Mouse (Mus musculus) 3134 (cell line): ENCODE measurements around the gene Tns3.

Experiments
- DNase-seq: peaks from one replicate; pipeline ENCODE4 v3.0.0-alpha.2; 2011; ENCODE audit warnings: low spot score; ENCODE audit not compliant: insufficient read length; ENCODE audit errors: extremely low read depth

Tns3 gene

DNA sequence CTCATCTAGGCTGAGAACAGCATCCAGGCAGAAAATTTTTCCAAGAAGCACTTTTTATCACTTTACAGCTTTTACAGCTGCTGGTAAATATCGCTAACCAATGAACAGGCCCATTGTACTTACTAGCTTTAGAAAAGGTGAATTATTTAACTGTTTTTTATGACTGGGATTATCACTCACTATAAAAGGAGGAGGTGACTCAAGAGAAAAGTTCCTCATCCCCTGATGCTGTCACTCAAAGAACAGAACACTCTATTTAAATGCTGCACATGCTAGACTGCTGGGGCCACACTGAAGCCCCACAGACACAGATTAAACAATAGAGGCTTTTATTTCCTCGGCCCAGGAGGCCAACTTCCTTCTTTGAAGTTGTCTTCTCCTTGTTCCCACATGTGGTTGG, 80.0 kb downstream of the Tns3 start:
- DNase-seq = no peak

DNA sequence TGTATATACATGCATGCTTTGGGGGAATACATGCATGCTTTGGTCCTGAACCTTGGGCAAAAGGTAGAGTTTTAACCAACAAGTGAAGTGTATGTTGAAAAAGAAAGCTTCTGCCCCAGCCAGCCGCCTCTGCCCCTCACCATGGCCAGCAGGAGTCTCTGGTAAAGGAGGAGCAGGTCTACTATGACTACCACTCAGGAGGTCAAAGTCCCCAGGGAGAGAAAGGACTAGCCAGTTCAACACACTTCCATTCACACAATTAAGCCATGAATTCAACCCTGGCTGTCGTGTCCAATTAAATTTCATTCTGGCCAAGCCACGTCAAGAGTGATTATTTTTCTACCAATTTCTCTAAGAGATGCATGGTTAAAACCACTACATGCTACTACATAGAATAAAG, 81.2 kb downstream of the Tns3 start:
- DNase-seq = no peak

DNA sequence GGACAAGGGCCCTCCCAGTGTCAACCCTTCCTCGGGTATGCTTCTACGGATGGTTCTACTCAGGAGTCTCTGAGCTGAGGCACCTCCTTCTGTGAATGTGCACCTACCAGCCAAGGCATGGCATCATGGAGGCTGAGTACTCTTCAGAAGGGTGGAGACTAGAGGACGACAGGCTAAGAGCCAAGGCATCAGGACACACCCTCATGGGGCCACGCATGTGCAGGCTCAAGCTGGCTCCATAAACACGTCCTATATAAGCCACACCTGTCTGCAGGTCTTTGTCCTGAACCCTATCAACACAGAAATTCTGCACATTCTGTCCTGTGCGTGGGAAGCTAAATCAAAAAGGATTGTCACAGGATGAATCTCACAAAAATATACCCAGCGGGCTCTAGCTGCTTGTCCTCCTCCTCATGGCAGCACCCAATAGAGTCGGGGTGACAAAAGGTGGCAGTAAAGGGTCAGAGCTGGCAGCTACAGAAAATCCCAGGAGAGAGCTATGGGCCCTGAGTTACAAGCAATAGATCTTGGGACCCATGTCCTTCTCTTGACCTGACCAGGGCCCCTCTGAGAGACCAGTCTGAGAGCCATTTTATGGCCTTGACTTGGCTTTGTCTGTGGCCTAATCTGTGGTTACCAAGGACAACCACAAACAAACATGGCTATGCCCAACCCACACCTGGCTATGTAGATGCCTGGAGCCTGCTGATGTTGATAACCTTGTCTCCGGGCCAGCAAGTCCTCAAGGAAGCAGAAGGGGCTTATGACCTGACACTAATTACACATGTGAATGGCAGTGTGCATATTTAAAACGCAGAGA, 82.0 kb downstream of the Tns3 start:
- no peak for DNase-seq

DNA sequence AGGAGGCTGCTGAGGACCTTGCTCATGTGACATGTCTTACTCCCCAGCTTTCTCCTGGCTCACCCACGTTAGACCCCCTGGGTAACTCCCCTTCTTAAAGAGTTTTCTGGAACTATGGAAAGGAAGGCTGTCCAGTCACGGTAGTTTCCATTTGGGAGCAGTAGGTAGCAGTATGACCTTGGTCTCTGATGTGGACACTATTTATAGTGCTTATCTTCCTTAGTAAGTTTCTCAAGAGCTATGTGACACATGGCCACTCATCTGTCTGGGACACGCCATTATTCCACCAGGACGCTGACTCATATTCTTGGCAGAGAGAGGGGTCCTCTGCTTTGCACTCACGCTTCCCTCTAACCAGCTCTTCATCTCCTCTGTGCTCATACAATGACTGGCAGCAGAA, 84.5 kb downstream of the Tns3 start:
- DNase-seq = peak; percentile 73

DNA sequence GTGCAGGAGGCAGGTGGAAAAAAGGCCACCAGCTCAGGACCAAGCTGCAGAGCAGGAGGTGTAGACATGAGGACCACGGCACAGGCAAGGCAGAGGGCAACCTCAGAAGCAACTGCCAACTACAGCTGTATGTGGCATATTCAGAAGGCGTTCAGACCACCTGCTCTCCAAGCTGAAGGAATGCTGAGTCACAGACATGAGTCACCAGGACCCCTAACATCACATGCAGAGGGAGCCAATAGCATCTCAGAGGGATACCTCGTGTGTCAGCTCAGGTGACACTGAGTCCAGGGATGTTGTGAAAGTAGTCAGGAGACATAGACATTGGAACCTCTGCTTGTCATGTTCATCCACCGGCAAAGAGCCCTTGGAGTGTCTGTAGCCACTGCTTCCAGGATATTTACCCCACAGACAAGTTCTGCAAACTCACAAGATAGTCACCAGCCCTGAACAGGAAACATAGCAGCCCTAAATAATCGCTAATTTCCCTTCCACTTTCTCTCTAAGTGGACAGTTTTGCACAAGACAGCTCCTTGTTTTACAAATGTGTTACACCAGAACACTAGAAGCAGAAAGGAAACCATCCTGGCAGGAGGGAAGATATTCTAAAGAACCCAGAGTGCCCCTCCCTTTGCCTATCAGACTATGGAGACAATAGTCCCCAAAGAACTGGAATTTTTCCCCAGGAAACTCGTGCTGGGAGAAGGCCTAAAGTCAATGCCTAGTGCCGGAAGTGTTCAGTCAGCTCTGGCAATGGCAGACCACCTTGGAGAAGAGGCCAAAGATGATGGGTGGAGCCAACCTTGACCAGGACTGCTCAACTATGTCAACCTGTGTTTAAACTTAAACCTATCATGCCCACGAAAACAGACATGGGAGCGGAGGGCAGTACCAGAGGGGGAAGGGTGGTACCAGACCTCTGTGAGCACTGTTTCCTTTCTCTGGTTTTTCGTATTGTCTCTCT, 88.8 kb downstream of the Tns3 start:
- peak; percentile 18 for DNase-seq

DNA sequence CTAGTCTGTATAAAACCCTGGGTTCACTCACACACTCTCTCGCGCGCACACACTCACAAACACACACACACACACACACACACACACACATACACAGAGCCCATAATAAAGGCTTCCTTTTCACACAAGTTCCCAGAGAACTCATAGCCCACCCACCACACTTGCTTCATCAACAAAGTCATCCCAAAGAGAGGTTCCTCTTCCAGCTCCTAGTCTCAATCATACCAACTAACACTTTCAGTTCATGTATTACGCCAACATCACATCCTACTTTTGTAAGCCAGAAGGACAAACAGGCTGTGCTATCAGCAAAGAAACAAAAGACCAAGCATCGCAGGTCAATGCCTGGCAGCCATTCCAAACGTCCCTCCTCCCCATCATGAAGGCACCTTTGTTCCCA, 89.8 kb downstream of the Tns3 start:
- DNase-seq = no peak

DNA sequence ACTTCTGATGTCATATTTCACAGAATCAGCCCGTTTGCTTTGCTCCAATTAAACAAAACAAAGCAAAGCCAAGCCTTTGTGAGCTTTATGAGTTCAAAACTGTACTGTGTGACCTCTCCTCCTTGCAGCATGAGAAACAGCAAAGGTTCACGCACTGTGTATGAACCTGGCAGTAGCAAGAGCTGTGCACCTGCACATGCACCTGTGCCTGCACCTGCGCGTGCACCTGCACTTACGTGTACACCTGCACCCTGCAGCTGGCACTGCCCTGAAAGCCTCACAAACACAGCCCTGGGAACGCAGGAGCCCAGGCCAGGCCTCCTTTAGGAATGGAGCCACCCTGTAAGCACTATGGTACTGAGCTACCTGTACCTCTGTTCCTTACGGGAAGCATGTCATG, 91.6 kb downstream of the Tns3 start:
- DNase-seq = no peak

DNA sequence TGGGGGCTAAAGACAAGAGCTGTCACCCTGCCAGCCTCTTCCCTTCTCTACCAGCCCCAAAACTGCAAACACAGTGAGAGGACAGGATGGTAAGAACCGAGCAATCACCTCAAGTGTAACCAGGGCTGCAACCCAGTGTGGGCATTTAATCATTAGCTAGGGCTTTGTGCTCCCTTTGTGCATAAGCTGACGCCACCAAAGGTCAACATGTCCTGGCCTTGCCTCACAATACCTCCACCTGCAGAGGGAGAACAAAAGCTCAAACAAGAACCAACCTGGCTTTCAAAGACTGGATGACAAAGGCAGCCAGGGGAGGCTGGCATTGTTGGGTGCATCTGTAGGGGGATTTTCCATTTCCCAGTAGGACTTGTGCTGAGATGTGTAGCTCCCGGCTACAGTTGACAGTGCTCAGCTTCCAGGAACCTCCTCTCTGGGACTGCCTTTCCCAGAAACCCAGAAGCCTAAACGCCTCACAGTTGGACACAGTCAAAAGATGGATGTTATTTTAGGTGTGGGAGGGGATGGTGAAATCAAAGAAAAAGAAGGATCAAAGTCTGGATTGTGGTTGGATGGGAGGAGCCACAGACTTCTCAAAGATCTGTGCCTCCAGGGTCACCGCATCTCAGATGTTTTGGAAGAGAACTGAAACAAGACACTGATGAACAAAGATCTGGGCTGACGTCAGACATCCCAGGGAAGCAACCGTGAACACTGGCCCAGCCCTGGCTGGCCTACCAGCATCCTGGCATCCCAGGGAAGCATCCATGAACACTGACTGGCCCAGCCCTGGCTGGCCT, 94.9 kb downstream of the Tns3 start:
- DNase-seq = no peak

DNA sequence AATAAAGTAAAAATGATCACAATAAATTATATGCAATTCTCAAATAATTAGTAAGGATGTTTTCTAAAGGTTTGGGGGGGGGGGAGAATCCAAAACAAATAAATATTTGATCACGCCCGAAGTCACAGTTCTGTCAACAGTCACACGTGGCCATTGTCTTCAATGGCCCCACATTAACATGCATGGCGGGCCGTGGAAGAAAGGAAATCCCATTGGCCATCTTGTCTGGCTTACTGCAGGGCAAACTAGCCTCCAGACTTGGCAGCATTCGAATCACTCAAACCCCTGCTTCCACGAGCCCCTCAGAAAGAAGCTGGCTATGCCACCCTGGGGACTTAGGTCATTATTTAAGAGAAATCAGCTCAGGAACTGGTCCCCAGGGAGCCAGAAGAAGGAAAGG, 95.5 kb downstream of the Tns3 start:
- DNase-seq = no peak

DNA sequence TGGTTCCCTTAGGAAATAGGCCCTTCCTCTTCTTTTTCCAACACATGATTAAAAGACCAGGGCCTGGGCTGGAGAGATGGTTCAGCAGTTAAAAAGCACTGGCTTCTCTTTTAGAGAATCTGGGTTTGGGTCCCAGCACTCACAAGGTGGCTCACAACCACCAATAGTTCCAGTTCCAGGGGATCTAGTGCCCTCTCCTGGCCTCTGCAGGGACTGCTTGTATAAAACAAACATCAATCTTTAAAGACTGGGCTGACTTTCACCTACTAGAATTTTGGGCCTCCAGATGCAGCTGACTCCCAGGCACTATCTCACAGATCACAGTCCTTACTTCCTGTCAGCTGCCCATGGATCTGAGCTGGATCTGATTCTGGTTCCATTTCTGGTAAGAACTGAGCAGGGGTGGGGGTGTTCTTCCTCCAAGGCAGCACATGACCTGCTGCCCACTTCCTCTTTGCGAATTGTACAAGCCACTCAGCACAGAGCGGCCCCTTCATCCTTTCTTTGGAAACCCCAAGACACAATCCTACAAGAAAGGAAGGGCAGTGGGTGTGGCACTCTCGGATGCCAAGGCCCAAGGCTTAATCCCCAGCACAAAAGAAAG, 98.0 kb downstream of the Tns3 start:
- no peak for DNase-seq

DNA sequence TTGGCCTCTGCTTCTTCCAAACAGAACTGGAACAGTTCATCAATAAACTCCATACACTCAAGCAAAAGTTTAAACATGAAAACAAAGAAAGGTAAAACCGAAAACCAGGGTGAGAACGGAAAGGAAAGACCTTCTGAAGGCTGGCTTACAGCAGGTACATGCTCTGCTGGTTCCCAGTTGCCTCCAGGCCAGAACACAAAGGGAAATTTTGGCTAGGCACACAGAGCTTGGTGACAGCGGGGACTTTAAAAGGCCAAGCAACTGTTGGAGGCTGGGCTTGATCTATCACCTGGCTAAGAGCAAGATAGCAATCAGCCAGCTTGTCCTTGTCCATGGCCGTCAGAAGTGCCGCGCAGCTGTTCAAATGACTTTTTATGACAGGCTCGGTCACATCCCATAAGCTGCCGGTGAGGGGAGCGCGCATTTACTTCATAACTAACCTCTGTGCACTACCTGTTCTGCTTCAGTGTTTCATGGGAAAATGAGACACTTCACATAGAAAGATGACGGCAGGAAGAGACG, 105.5 kb downstream of the Tns3 start:
- no peak for DNase-seq

DNA sequence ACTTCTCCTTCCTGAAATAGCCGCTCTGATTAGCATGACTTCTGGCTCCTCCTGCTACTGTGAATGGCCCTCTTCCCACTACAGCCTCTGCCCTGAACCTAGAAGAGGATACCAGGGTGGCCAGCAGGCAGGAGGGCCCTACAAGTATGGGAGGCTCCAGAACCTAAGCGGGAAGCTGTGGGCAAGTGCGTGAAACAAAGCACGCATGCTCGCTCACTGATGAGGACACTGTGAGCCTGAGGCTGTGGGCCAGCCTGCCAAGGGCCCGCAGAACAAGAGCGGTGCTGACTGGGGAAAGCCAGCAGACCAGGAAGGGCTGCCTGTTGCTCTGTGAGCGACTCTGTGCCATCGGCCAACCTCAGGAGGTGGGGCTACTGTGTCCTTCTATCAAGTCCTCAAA, 106.1 kb downstream of the Tns3 start:
- no peak for DNase-seq

DNA sequence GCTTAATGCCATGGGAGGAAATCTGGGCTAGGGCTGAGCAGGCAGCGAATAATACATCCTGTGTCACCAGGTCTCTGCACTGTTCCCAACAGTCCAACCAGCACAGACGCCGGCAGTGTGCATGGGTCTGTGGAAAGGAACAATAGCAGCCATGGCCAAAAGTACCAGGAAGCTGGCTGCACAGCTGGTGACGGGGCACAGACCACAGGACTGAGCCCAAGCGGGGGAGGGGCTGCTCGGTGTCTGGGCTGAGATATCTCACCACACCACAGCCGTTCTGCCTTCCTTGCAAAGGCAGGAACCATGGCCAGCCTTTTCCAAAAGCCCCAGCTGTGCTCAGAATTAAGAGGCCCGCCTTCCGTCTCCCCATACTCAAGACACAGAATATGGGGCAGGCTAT, 107.3 kb downstream of the Tns3 start:
- peak; percentile 49 for DNase-seq

DNA sequence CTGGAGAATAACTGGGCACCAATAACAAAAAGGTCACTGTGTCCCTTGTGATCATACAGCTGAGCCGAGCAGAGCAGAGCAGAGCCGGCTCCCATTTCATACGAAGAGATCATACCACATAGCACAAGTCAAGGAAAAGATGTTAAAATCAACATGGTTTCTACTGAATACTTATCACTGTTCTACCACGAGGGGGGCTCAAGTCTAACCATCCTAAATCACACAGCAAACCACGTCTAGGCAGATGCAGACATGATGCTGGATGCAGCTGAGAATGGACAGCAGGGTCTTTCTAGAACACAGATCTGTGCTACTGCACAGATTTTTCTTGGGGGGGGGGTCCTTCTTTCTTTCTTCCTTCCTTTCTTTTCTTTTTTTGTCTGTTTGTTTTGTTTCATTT, 112.6 kb downstream of the Tns3 start:
- DNase-seq = no peak

DNA sequence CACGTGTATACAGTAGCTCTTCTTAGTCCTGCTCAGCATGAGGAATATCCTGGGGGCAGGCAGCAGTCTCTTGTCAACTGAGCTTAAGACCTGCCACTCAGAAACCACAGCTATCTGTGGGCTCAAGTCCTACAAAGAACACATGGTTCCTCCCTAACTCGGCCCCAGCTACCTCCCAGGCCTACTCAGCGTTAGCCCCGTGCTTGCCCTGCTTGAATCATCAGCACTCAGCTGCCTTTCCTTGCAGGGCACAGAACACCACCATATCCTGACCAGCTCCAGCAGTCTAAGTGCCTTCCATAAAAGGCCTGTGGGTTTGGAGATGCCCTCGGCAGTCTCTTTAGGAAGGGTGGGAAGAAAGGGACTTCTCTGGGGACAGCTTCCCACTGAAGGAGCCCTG, 116.7 kb downstream of the Tns3 start:
- DNase-seq = no peak

DNA sequence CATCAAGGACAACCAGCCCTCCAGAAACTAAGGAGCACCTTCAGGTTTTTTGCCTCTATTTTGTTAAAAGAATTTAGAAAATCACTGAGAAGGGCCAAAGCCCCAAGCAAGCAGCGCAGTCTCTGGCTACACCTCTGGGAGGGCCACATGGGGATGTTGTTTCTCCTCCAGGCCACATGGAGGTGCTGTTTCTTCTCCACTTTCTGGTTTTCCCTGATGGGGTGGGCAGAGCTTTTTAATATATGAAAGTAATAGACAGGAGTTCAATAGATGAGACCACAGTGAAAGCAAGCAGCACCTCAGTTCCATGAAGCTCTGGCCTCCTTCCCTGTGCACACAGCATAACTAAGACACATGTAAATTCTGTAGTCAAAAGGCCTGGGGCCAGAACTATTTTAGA, 118.5 kb downstream of the Tns3 start:
- DNase-seq = no peak

DNA sequence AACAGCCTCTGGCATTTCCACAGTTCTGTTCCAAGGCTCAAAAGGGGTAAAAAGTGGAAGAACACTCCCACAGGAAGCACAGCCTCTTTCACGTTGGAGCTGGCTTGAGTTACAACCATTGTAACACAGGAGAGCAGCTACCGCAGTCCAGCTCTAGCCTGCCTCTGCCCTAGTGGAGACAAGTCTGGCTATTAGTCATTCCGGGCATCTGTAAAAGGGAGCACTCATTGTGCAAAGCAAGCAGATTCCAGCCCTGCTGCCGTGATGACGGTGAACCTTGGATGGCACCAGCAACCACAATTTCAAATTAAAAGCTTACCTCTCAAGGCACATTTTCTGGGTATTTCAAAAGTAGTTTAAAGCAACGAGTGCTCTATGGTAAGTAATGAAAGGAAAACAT, 120.0 kb downstream of the Tns3 start:
- DNase-seq = no peak

DNA sequence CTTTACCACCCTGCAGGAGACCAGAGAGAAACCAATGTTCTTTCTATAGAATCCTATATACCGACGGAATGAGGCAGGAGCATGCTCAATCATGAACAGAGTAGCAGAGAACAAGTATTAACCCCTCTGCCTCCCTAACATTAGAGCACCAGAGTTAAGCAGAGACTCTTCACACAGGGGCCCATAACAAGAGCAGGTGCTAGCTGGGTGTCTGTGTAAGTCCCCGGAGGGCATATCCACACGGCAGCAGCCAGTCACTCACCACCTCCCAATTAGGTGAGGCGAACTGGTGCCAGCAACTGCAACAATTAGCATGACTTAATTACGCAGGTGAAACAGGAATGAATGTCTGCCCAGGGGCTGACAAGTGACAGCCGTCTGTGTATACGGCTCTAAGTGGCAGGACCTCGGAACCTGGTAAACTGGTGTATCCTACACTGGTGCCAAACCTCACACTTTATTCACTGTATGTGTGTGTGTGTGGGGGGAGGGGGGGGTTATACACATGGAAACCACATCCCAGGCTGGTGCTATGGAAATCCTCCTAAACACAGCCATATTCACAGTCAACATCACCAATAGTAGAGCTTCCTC, 123.0 kb downstream of the Tns3 start:
- DNase-seq = no peak

DNA sequence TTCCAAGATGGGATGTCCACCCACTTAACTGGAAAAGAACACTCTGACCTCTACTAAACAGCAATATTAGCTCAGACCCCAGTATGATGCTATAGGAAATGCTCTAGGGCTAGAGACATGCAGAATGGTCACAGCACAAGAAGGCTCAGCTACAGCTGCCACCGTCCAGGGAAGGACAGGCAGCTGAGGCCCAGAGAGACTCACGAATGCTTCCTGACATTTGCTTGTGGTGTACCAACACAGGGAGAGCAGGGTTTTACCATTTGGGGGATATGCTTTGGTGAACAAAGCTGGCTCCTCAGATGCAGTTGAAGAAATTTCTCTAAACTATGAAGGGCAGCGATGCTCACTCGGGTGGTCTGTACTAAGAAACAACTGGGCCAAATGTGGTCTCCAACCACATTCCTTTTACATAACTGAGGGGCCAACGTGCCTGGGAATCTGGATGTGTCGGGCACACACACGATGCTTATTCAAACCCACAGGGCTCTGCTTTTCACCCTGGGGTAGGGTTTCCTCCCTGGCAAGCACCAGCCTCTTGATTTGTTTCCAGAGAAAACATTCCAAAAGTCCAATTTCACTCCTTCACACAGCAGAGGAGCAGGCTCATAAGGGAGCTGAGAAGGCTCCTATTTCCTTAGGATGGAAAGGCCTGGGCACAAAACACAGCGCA, 124.6 kb downstream of the Tns3 start:
- DNase-seq = peak; percentile 70
